Mouse (Mus musculus): ENCODE data around the gene Fbxl13.

The Fbxl13 gene

DNA sequence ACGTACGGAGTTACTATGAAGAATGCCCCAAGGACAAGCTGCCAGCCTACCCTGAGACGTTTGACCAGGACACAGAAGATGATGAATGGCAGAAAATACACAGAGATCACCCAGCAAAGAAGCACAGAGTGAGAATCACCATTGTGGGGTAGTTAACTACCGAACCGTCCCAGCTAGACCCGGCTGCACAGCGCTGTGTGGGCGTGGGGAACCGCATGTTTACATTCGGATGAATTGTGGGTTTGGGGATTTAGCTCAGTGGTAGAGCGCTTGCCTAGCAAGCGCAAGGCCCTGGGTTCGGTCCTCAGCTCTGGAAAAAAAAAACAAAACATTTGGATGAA, 70.3 kb downstream of the Fbxl13 start:
- DNase-seq (ENCODE audit: low read depth, low spot score) = no peak

GRCm38 (mm10) chr5:21574386-21575209, 70.8 kb downstream of the Fbxl13 start:
- no peak for DNase-seq (ENCODE audit: low read depth, low spot score)

GRCm38 (mm10) chr5:21572764-21573416, 72.5 kb downstream of the Fbxl13 start:
- no peak for DNase-seq (ENCODE audit: low read depth, low spot score)

DNA sequence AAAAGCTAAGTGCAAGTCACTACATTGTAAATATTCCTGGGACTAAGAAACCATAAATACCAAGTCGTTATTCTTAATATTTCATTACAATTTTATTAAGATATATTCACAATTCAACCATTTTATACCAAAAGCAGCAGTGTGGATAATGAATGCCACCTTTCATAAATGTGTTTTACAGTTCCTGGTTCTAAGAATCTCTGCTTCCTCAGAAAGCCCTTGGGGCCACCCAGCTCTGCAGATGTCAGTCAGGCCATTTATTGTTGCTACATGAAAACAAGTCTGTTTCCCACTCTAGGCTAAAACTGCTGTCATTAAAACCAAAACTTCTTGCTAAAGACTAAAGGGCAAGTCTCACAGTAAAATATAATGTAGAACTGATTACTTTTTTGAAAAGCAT, 77.7 kb downstream of the Fbxl13 start:
- no peak for DNase-seq (ENCODE audit: low read depth, low spot score)

DNA sequence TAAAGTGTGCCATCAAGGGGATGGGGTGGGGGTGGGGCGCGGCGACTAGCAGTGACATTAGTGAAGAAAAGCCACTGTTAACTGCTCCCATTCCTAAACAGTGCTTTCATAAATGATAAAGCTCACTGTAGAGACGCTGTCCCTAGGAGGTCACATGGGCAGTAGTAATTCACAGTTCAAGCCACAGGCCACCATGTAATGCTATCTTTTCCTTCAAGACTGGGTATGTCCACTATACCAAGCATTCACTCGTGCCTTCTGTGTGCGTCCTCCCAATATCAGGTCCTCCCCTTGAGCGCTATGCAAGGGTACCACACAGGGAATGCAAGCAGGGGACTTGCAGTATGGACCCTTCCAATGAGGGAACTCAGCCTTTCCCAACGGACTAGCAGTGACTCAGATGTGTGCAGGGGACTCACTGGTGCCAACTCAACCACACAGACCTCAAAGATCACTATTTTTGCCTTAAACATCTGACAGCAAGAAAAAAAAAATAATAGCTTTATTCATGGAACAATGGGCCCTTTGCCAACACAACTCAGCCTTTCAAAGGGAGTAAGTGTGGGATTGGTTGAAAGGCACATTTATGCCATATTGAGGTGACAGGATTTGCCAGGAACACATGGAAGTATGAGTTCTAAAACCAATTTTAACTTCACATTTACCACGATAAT, 79.9 kb downstream of the Fbxl13 start:
- DNase-seq (ENCODE audit: low read depth, low spot score) = no peak

DNA sequence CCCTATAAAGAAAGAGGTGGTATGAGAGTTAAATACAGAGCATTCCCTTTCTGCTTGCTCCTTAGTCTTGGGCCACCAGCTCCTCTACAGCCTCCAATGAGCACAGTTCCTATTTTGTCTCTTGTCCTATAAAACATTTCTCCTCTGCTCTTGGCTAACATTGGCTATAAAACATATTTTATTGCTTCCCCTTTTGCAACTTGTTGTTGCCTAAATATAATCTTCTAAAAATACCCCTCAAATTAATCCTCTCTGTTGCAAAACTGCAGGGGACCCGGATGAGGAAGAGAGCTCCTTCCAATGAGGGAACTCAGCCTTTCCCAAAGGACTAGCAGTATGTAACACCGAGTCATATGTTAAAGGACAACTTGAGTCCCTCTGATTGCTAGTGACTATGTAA, 81.5 kb downstream of the Fbxl13 start:
- no peak for DNase-seq (ENCODE audit: low read depth, low spot score)

- no peak for DNase-seq (ENCODE audit: low read depth, low spot score)
These were observed 88.9 kb downstream of the Fbxl13 start for GRCm38 (mm10) chr5:21556502-21556901.

DNA sequence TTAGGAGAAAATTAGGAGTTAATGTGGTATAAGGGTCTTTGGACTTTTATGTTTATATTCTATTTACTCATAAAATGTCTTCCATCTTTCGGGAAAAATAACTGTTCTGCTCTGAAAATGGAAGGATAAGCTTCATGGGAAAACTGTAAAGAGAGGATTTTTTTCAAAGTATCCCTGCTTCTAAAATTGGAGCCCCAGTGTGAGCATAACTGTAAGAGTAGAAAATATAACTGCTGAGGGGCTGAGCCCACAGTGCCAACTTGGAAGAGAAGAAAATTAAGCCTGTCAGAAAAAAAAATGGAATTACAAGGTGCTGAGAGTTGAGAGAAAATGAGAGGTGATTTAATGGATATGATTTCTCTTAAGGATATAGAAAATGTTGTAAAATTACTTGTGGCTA, 90.7 kb downstream of the Fbxl13 start:
- DNase-seq (ENCODE audit: low read depth, low spot score) = no peak

DNA sequence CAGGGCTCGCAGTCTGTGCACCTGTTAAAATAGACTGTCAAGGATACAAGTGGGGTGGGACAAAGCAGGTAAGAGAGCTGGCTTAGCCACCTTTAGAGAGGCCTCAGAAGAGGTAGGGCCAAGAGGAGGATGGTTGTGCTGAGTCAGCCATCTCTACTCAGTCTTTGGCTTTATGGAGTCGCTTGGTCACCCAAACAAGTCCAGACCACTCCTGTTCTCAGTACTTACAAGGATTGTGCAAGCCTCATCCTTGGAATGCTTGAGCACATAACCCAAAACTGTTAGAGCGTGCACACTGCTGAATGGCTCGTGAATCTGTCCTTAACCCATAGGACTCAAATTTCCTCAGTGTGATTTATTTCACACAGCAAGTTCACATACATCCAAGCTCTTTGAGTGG, 91.7 kb downstream of the Fbxl13 start:
- no peak for DNase-seq (ENCODE audit: low read depth, low spot score)

- DNase-seq (ENCODE audit: low read depth, low spot score) = no peak
These were observed 98.4 kb downstream of the Fbxl13 start for GRCm38 (mm10) chr5:21547005-21547404.

- no peak for DNase-seq (ENCODE audit: low read depth, low spot score)
These were observed 99.6 kb downstream of the Fbxl13 start for GRCm38 (mm10) chr5:21545786-21546185.

- no peak for DNase-seq (ENCODE audit: low read depth, low spot score)
These were observed 100.2 kb downstream of the Fbxl13 start for GRCm38 (mm10) chr5:21545227-21545626.

DNA sequence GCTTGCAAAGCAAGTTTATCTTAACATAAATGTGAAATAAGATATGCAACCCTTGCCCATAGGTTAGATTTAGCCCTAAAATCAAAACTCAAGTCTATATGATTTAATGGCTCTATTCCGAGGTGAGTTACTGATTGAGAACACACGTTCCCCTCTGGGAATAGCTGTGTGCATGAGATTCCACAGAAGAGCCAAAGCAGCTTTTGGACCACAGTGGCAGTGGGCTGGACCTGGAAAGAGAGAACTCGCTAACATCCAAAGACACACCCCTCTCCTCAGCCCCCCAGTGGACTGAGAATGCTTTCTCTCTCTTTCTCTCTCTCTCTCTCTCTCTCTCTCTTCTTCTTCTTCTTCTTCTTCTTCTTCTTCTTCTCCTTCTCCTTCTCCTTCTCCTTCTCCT, 100.6 kb downstream of the Fbxl13 start:
- DNase-seq (ENCODE audit: low read depth, low spot score) = no peak

DNA sequence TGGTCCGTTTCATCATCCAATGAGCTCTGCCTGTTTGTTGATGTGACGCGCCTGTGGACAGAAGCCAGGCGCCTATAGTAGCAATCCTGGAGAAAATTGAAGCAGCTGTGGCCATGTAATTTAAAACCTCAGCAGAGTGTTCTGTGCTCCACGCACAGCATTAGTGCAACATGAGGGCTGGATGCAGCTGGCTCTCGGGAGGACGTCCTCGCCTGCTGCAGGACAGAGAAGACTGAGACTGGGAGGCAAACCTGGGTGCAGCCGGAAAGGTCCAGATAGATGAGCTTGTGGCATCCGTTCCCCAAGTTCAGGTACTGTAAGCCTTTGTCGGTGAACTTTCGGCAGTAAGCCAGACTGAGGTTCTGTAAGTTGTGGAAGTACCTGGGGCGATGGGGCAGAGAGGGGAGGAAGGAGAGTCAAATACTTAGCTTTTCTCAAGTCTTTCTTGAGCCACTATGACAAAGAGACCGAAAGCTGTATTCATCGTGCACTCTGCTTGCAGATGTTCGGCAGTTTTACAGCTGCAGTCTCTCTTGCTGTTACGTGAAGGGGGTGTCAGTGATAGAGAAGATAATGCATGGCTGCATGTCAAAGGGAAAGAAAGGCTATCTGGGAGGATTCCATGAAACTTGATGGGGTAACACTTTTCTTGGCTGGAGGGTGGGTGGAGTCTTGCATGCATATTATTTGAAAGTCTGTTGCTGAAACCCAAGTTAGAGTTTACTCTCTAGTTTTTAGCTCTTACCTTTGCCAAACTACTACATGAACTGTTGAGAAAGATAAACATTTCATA, 101.8 kb downstream of the Fbxl13 start, which contains the start of gene Lrrc17:
Lrrc17 (plus strand) TSS at position 151 of the 793 bp plus-strand sequence.
- DNase-seq (ENCODE audit: low read depth, low spot score) = peak; percentile 56

- DNase-seq (ENCODE audit: low read depth, low spot score) = no peak
These were observed 103.2 kb downstream of the Fbxl13 start for GRCm38 (mm10) chr5:21542226-21542625.

GRCm38 (mm10) chr5:21532921-21533320, 112.5 kb downstream of the Fbxl13 start:
- DNase-seq (ENCODE audit: low read depth, low spot score) = no peak

DNA sequence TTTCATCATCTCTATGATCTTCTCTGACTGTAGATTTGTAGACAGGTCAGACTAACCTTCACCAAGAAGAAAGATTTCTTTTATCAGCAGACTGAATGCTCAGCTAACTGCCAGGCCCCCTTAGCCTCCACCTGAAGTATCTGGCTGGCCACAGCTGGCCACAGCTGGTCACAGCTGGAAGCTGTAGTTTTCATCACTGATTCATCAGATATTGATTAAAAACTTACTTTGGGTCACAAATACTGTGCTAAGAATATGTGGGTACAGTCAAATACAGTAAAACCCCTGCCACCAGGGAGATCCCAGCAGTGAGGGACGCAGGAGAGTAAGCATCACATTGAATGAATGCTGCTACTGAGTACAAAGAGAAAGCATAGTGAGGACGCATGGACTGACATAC, 113.3 kb downstream of the Fbxl13 start:
- DNase-seq (ENCODE audit: low read depth, low spot score) = no peak

- DNase-seq (ENCODE audit: low read depth, low spot score) = no peak
These were observed 116.2 kb downstream of the Fbxl13 start for GRCm38 (mm10) chr5:21529110-21529720.

DNA sequence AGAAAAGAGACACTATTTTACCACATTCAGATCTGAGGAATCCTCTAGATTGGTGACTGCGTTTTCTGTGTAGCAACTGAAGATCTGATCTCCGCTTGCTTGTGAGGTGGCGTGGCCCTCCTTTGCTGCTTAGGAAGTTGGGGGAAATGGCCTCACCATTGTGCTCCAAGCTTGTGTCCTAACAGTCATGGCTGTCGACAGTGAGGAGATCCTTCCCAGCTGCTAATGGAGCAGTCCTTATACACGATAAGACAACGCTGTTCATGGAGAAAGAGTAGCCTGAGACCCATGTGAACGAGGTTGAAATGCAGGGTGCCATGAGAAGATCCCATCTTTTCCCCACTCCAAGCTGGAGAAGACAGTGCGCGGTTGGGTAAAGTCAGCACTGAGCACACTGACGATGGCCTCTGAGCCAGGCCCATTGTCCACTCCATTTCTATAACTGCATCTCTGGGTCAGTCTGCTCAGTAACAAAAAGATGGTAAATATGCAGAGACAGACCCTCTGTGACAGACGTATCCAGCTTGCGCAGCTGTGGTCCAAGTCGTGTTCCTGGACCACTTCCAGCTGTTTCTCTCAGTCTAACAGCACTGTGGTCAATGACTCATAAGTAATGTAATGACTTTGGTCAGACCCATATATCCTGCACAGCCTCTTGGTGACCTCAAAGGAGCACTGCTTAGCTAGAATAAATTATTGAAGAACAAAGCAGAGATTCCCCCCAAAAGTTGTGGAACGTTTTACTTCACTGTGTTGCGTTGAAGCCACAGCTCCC, 117.2 kb downstream of the Fbxl13 start:
- DNase-seq (ENCODE audit: low read depth, low spot score) = no peak

- DNase-seq (ENCODE audit: low read depth, low spot score) = no peak
These were observed 117.9 kb downstream of the Fbxl13 start for GRCm38 (mm10) chr5:21527488-21527911.

All from embryo, embryonic 11.5 days (tissue).